Mouse (Mus musculus): ENCODE data around the gene Qk. TPM values are rescaled to one million over a fixed set of nuclear protein-coding genes. Genes with fewer than 3 reads are reported as not detected.

Gene Qk
- polyA plus RNA-seq, 1 experiment from 2014 or later: 37.3 TPM

DNA sequence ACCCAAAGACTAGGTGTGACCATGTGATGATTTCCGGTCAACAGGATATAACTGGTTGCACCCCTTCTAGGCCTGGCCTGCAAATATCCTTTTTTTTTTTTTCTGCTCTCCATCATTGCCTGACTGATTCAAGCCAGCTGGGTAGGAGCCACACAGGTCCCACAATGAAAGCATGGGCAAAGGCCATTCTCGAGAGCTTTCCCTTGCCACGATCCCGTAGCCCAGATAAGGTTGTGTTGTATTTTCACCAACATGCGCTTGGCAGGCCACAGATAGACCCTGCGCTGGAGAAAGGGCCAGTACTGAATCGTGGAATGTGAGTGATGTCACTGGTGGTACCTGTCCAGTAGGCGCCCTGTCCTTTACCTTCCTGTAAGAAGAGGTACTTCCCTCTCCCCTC lies 13.7 kb upstream of the Qk start:
- Histone ChIP-seq H3K27ac (ENCODE audit: low read length) (no peak overlapping the region), H3K27me3 (ENCODE audit: control insufficient read depth, insufficient read depth, low read length) (no peaks in the 10 kb centered on the region), H3K9me3 (ENCODE audit: control insufficient read depth, low read depth, low read length) (no peaks in the 10 kb centered on the region), H3K4me3 (ENCODE audit: low read depth, low read length) (no peak overlapping the region), H3K9ac (replicated peaks; ENCODE audit: low read depth, low read length) (no peak overlapping the region), H3K4me2 (replicated peaks; ENCODE audit: low read depth, low read length) (no peak overlapping the region), H3K36me3 (ENCODE audit: control insufficient read depth, insufficient read depth, low read length) (no peaks in the 10 kb centered on the region), H3K4me1 (ENCODE audit: control insufficient read depth, insufficient read depth, low read length) (0 out of 2 replicates have a peak, but pooled peaks cover 4% of the 10 kb centered on the region)
- 94% methylated on average over 8 of the region's 8 CpGs for WGBS
- ATAC-seq (ENCODE audit: insufficient number of reproducible peaks, insufficient read depth, low FRiP score, low read depth): no peak

- 71% methylated on average over 3 of the region's 3 CpGs for WGBS
- no peak for ATAC-seq (ENCODE audit: insufficient number of reproducible peaks, insufficient read depth, low FRiP score, low read depth)
These were observed 12.5 kb upstream of the Qk start for GRCm38 (mm10) chr17:10332127-10332526.

DNA sequence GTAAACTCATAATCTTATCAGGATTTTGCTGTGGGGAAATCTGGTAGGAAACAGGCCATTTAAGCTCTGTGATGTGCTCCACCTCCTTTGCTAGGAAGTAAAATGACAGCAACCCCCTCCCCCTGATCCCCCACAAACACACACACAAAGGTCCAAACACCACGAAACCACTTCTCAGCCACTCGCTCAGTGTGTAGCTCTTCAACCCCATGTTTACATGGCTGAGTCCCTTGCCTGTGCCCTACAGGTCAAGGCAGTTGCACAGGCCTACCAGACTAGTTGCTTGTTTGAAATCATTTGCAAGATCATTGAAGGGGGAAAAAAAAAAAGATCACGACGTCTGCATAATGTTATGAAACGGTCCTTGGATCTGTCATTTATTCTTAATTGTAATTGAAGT lies 9.8 kb upstream of the Qk start:
- Histone ChIP-seq H3K27me3 (ENCODE audit: control insufficient read depth, insufficient read depth, low read length) (no peaks in the 10 kb centered on the region), H3K4me1 (ENCODE audit: control insufficient read depth, insufficient read depth, low read length) (no peaks in the 10 kb centered on the region), H3K36me3 (ENCODE audit: control insufficient read depth, insufficient read depth, low read length) (no peaks in the 10 kb centered on the region), H3K4me3 (ENCODE audit: low read depth, low read length) (no peak overlapping the region), H3K27ac (ENCODE audit: low read length) (no peak overlapping the region), H3K9me3 (ENCODE audit: control insufficient read depth, low read depth, low read length) (no peaks in the 10 kb centered on the region), H3K9ac (replicated peaks; ENCODE audit: low read depth, low read length) (no peak overlapping the region), H3K4me2 (replicated peaks; ENCODE audit: low read depth, low read length) (no peak overlapping the region)
- 60% methylated on average over 5 of the region's 5 CpGs for WGBS
- ATAC-seq (ENCODE audit: insufficient number of reproducible peaks, insufficient read depth, low FRiP score, low read depth): no peak

More at GRCm38 (mm10) chr17:10332127-10332526, 12.5 kb upstream of the Qk start:
- no peak overlapping the region for H3K4me2 ChIP-seq (replicated peaks; ENCODE audit: low read depth, low read length)
- no peak overlapping the region for H3K4me3 ChIP-seq (ENCODE audit: low read depth, low read length)
- 0 out of 2 replicates have a peak, but pooled peaks cover 4% of the 10 kb centered on the region for H3K4me1 ChIP-seq (ENCODE audit: control insufficient read depth, insufficient read depth, low read length)
- H3K9ac ChIP-seq (replicated peaks; ENCODE audit: low read depth, low read length): no peak overlapping the region
- H3K9me3 ChIP-seq (ENCODE audit: control insufficient read depth, low read depth, low read length): no peaks in the 10 kb centered on the region
- H3K27ac ChIP-seq (ENCODE audit: low read length): no peak overlapping the region
- no peaks in the 10 kb centered on the region for H3K36me3 ChIP-seq (ENCODE audit: control insufficient read depth, insufficient read depth, low read length)
- no peaks in the 10 kb centered on the region for H3K27me3 ChIP-seq (ENCODE audit: control insufficient read depth, insufficient read depth, low read length)

- no peaks in the 10 kb centered on the region for H3K27me3 ChIP-seq (ENCODE audit: control insufficient read depth, insufficient read depth, low read length)
- no peaks in the 10 kb centered on the region for H3K36me3 ChIP-seq (ENCODE audit: control insufficient read depth, insufficient read depth, low read length)
- no peak for ATAC-seq (ENCODE audit: insufficient number of reproducible peaks, insufficient read depth, low FRiP score, low read depth)
- H3K27ac ChIP-seq (ENCODE audit: low read length): no peak overlapping the region
- H3K9me3 ChIP-seq (ENCODE audit: control insufficient read depth, low read depth, low read length): no peaks in the 10 kb centered on the region
- H3K4me1 ChIP-seq (ENCODE audit: control insufficient read depth, insufficient read depth, low read length): no peaks in the 10 kb centered on the region
- no peak overlapping the region for H3K4me3 ChIP-seq (ENCODE audit: low read depth, low read length)
- WGBS: 91% methylated on average over 9 of the region's 9 CpGs
- H3K9ac ChIP-seq (replicated peaks; ENCODE audit: low read depth, low read length): no peak overlapping the region
- no peak overlapping the region for H3K4me2 ChIP-seq (replicated peaks; ENCODE audit: low read depth, low read length)
These were observed 9.0 kb upstream of the Qk start for GRCm38 (mm10) chr17:10328544-10329100.

DNA sequence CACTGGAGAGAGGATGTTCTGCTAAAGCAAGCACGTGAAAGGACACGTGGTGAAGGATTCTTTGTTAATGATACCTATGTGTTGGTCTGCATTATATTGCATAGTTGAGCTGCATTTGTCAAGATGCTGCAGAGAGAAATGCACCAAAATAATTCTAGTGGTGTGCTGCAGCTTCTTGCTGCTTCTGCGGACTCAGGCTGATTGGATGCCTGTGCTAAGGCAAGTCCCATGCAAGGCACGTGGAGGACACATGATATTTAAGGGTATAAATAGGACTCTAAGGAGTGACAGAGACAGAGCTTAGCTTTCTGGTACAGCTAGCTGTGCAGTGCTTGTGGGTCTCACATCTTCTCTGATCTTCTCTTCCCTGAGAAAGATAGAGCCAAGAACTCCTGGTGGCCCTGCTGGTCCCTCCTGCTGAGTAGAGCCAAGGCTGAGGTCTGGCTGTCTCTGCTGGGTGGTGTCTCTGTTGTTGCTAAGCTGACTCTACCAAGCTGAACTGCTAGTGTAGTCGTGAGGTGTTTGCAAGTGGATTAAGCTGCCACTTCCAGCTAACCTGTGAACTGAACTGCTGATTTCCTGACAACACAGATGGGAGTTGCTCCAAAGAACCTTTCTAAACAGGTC lies 8.0 kb upstream of the Qk start:
- no peak overlapping the region for H3K27ac ChIP-seq (ENCODE audit: low read length)

GRCm38 (mm10) chr17:10326596-10327045 lies 7.0 kb upstream of the Qk start:
- Histone ChIP-seq H3K9me3 (ENCODE audit: control insufficient read depth, low read depth, low read length) (no peaks in the 10 kb centered on the region), H3K36me3 (ENCODE audit: control insufficient read depth, insufficient read depth, low read length) (no peaks in the 10 kb centered on the region), H3K4me1 (ENCODE audit: control insufficient read depth, insufficient read depth, low read length) (0 out of 2 replicates have a peak, but pooled peaks cover under 1% of the 10 kb centered on the region), H3K9ac (replicated peaks; ENCODE audit: low read depth, low read length) (no peak overlapping the region), H3K4me2 (replicated peaks; ENCODE audit: low read depth, low read length) (no peak overlapping the region), H3K27me3 (ENCODE audit: control insufficient read depth, insufficient read depth, low read length) (no peaks in the 10 kb centered on the region), H3K27ac (ENCODE audit: low read length) (no peak overlapping the region), H3K4me3 (ENCODE audit: low read depth, low read length) (no peak overlapping the region)
- no peak for ATAC-seq (ENCODE audit: insufficient number of reproducible peaks, insufficient read depth, low FRiP score, low read depth)
- 65% methylated on average over 3 of the region's 3 CpGs for WGBS

More for the DNA sequence above, 8.0 kb upstream of the Qk start:
- no peak overlapping the region for H3K9ac ChIP-seq (replicated peaks; ENCODE audit: low read depth, low read length)
- H3K4me2 ChIP-seq (replicated peaks; ENCODE audit: low read depth, low read length): no peak overlapping the region
- no peaks in the 10 kb centered on the region for H3K27me3 ChIP-seq (ENCODE audit: control insufficient read depth, insufficient read depth, low read length)
- 67% methylated on average over 5 of the region's 5 CpGs for WGBS
- no peak overlapping the region for H3K4me3 ChIP-seq (ENCODE audit: low read depth, low read length)
- no peaks in the 10 kb centered on the region for H3K4me1 ChIP-seq (ENCODE audit: control insufficient read depth, insufficient read depth, low read length)
- no peak for ATAC-seq (ENCODE audit: insufficient number of reproducible peaks, insufficient read depth, low FRiP score, low read depth)
- no peaks in the 10 kb centered on the region for H3K36me3 ChIP-seq (ENCODE audit: control insufficient read depth, insufficient read depth, low read length)
- H3K9me3 ChIP-seq (ENCODE audit: control insufficient read depth, low read depth, low read length): no peaks in the 10 kb centered on the region

GRCm38 (mm10) chr17:10325921-10326320 lies 6.3 kb upstream of the Qk start:
- Histone ChIP-seq H3K27ac (ENCODE audit: low read length) (no peak overlapping the region), H3K4me1 (ENCODE audit: control insufficient read depth, insufficient read depth, low read length) (0 out of 2 replicates have a peak, but pooled peaks cover 5% of the 10 kb centered on the region), H3K4me2 (replicated peaks; ENCODE audit: low read depth, low read length) (no peak overlapping the region), H3K4me3 (ENCODE audit: low read depth, low read length) (no peak overlapping the region), H3K27me3 (ENCODE audit: control insufficient read depth, insufficient read depth, low read length) (no peaks in the 10 kb centered on the region), H3K36me3 (ENCODE audit: control insufficient read depth, insufficient read depth, low read length) (no peaks in the 10 kb centered on the region), H3K9me3 (ENCODE audit: control insufficient read depth, low read depth, low read length) (no peaks in the 10 kb centered on the region), H3K9ac (replicated peaks; ENCODE audit: low read depth, low read length) (no peak overlapping the region)
- ATAC-seq (ENCODE audit: insufficient number of reproducible peaks, insufficient read depth, low FRiP score, low read depth): no peak
- WGBS: 93% methylated on average over 4 of the region's 4 CpGs

DNA sequence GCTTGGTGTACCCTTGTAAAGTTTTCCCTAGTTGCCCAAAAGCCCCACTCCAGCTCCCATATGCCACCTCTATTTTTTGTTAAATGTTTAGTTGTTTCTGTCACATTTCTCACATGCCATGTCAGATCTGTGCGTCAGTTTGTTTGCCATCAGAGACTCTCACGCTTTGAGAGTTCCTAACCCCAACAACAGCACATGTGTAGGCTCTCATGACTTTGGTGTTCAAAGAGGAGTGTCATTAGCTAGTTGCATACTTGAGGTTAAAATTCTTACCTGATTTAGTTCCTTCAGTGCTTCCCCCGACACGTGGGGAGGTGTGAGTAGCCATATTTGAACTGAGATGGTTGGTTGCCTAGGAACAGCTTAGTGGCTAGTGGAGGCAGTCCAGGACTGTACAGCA lies 2.1 kb upstream of the Qk start:
- Histone ChIP-seq H3K27ac (ENCODE audit: low read length) (no peak overlapping the region), H3K27me3 (ENCODE audit: control insufficient read depth, insufficient read depth, low read length) (no peaks in the 10 kb centered on the region), H3K4me2 (replicated peaks; ENCODE audit: low read depth, low read length) (no peak overlapping the region), H3K36me3 (ENCODE audit: control insufficient read depth, insufficient read depth, low read length) (no peaks in the 10 kb centered on the region), H3K9me3 (ENCODE audit: control insufficient read depth, low read depth, low read length) (no peaks in the 10 kb centered on the region), H3K4me1 (ENCODE audit: control insufficient read depth, insufficient read depth, low read length) (peaks cover 5% of the 10 kb centered on the region; the same call in 1 of the 2 replicates), H3K4me3 (ENCODE audit: low read depth, low read length) (no peak overlapping the region), H3K9ac (replicated peaks; ENCODE audit: low read depth, low read length) (no peak overlapping the region)
- ATAC-seq (ENCODE audit: insufficient number of reproducible peaks, insufficient read depth, low FRiP score, low read depth): no peak
- WGBS: 80% methylated on average over 4 of the region's 4 CpGs

Measured in stomach, embryonic 14.5 days (tissue).